Mouse (Mus musculus) forebrain, embryonic 16.5 days (tissue): ENCODE measurements around the gene Slc7a14. TPM values are rescaled to one million over a fixed set of nuclear protein-coding genes. Genes with fewer than 3 reads are reported as not detected.

ENCODE experiments used
- ATAC-seq: fragments of 200-750 bp; cut with Nextera tagmentation; 2 replicates; pipeline ENCODE4 v1.8.0; 2017; ENCODE audit warnings: mild to moderate bottlenecking, moderate library complexity
- H3K27ac ChIP-seq: fragments of 300-500 bp; sonication (generic); 2 replicates; pipeline ENCODE4 v1.5.1; 2014; ENCODE audit warnings: low read length, control low read depth
- H3K27me3 ChIP-seq: fragments of 300-500 bp; sonication (generic); replicated peaks from 2 replicates; pipeline ENCODE4 v1.6.1; 2014; ENCODE audit warnings: low read length; ENCODE audit not compliant: control insufficient read depth, insufficient read depth
- H3K36me3 ChIP-seq: fragments of 300-500 bp; sonication (generic); 2 replicates; pipeline ENCODE4 v1.6.1; 2014; ENCODE audit not compliant: control insufficient read depth, insufficient read depth
- H3K4me1 ChIP-seq: fragments of 300-500 bp; sonication (generic); replicated peaks from 2 replicates; pipeline ENCODE4 v1.6.1; 2014; ENCODE audit warnings: low read length; ENCODE audit not compliant: control insufficient read depth, insufficient read depth
- H3K4me2 ChIP-seq: fragments of 300-500 bp; sonication (generic); 2 replicates; pipeline ENCODE4 v1.6.1; 2014; ENCODE audit warnings: mild to moderate bottlenecking, low read length, control low read depth
- H3K4me3 ChIP-seq: fragments of 300-500 bp; sonication (generic); replicated peaks from 2 replicates; pipeline ENCODE4 v1.5.1; 2014; ENCODE audit warnings: mild to moderate bottlenecking, low read length, control low read depth
- H3K9ac ChIP-seq: fragments of 300-500 bp; sonication (generic); replicated peaks from 2 replicates; pipeline ENCODE4 v1.6.1; 2014; ENCODE audit warnings: low read depth, low read length, control low read depth
- H3K9me3 ChIP-seq: fragments of 300-500 bp; sonication (generic); 2 replicates; pipeline ENCODE4 v1.6.1; 2016; ENCODE audit warnings: low read length; ENCODE audit not compliant: control insufficient read depth
- WGBS: fragments of 180-500 bp; shearing (Covaris S2); extraction: QIAGEN DNeasy Blood & Tissue Kit; methylation state at CpG from one replicate; pipeline ENCODE4 v1.1.7; 2014; 5-methylcytosine and 5-hydroxymethylcytosine counted together
- polyA plus RNA-seq: library from polyadenylated mRNA; unstranded; fragments of >200 nt; fragmentation: Nextera tagmentation; extraction: Ambion mirVana; gene quantifications from 2 replicates; pipeline ENCODE4 v1.2.1, GENCODE M21; 2015

Gene Slc7a14
- polyA plus RNA-seq, 1 experiment from 2014 or later, result 5.9 TPM

GRCm38 (mm10) chr3:31157776-31158175 lies 152.4 kb downstream of the Slc7a14 start:
- no peak for ATAC-seq
- H3K36me3 ChIP-seq, result no peaks in the 10 kb centered on the region
- no peak overlapping the region for H3K4me3 ChIP-seq
- no peaks in the 10 kb centered on the region for H3K9me3 ChIP-seq
- WGBS, result 75% methylated on average over 15 of the region's 15 CpGs
- no peak overlapping the region for H3K27ac ChIP-seq
- no peak overlapping the region for H3K9ac ChIP-seq
- H3K4me1 ChIP-seq, result no peaks in the 10 kb centered on the region
- H3K4me2 ChIP-seq, result no peak overlapping the region
- H3K27me3 ChIP-seq, result no peaks in the 10 kb centered on the region

GRCm38 (mm10) chr3:31156126-31156525 lies 154.1 kb downstream of the Slc7a14 start:
- no peaks in the 10 kb centered on the region for H3K9me3 ChIP-seq
- H3K4me1 ChIP-seq, result no peaks in the 10 kb centered on the region
- WGBS, result 52% methylated on average over 3 of the region's 3 CpGs
- no peak overlapping the region for H3K27ac ChIP-seq
- no peak overlapping the region for H3K9ac ChIP-seq
- H3K36me3 ChIP-seq, result no peaks in the 10 kb centered on the region
- no peak overlapping the region for H3K4me2 ChIP-seq
- no peak overlapping the region for H3K4me3 ChIP-seq
- ATAC-seq, result no peak
- no peaks in the 10 kb centered on the region for H3K27me3 ChIP-seq

Other genes with a start within 250 kb of the Slc7a14 start
- gene Skil, start 215.3 kb downstream of the Slc7a14 start, polyA plus RNA-seq, result 30.8 and 32.3 TPM in 2 replicates
- gene Cldn11, start 160.5 kb downstream of the Slc7a14 start, polyA plus RNA-seq, result 43.5 and 64.5 TPM in 2 replicates